Mouse (Mus musculus): ENCODE results near the gene Slc22a14.

- TF ChIP-seq CTCF (IDR thresholded peaks at IDR 0.05 in 2 of 3, conservative IDR thresholded peaks at IDR 0.05 in 1 of 3; ENCODE audit: control insufficient read depth in 1 of 3, insufficient read depth in 1 of 3, low read depth in 2 of 3, low read length in 3 of 3, poor library complexity in 1 of 3, severe bottlenecking in 1 of 3) (no peak), GABPA (IDR thresholded peaks at IDR 0.05; ENCODE audit: low read depth, low read length) (no peak), ELF1 (IDR thresholded peaks at IDR 0.05; ENCODE audit: low read depth, low read length) (no peak), MYC (IDR thresholded peaks at IDR 0.05; ENCODE audit: low read depth, low read length) (no peak), POLR2A (IDR thresholded peaks at IDR 0.05; ENCODE audit: control insufficient read depth in 1 of 2, insufficient read depth in 1 of 2, low read depth in 1 of 2, low read length in 2 of 2, poor library complexity in 1 of 2) (no peak), GATA1 (IDR thresholded peaks at IDR 0.05; ENCODE audit: low read depth, low read length) (no peak), EP300 (IDR thresholded peaks at IDR 0.05; ENCODE audit: low read depth in 1 of 2, low read length in 2 of 2) (no peak), CHD1 (IDR thresholded peaks at IDR 0.05; ENCODE audit: low read depth, low read length) (no peak), RCOR1 (IDR thresholded peaks at IDR 0.05; ENCODE audit: low read depth, low read length) (no peak), ZNF384 (IDR thresholded peaks at IDR 0.05; ENCODE audit: low read depth, low read length) (no peak), CHD2 (IDR thresholded peaks at IDR 0.05; ENCODE audit: low read length) (no peak), HCFC1 (IDR thresholded peaks at IDR 0.05; ENCODE audit: low read depth, low read length) (no peak), ZKSCAN1 (IDR thresholded peaks at IDR 0.05; ENCODE audit: low read depth, low read length) (no peak)
These were observed 3.9 kb downstream of the Slc22a14 start for GRCm38 (mm10) chr9:119361416-119361815.
